Mouse (Mus musculus): ENCODE measurements around the gene Elfn2. TPM values are rescaled to one million over a fixed set of nuclear protein-coding genes. Genes with fewer than 3 reads are reported as not detected.

Elfn2 gene
- polyA plus RNA-seq, 1 experiment from 2014 or later: 3.3 TPM

GRCm38 (mm10) chr15:78699513-78699912 is 19.1 kb downstream of the Elfn2 start:
- H3K27ac ChIP-seq: no peak overlapping the region
- WGBS: 74% methylated on average over 3 of the region's 3 CpGs
- no peak overlapping the region for H3K9ac ChIP-seq (replicated peaks)
- no peak overlapping the region for H3K4me3 ChIP-seq (replicated peaks)
- ATAC-seq: no peak
- H3K36me3 ChIP-seq: no peaks in the 10 kb centered on the region
- no peak overlapping the region for H3K4me2 ChIP-seq (replicated peaks)
- 0 out of 2 replicates have a peak, but pooled peaks cover 12% of the 10 kb centered on the region for H3K27me3 ChIP-seq
- H3K4me1 ChIP-seq (replicated peaks): peaks cover 28% of the 10 kb centered on the region
- no peaks in the 10 kb centered on the region for H3K9me3 ChIP-seq

GRCm38 (mm10) chr15:78698491-78699135 is 20.0 kb downstream of the Elfn2 start:
- Histone ChIP-seq H3K36me3 (no peaks in the 10 kb centered on the region), H3K9me3 (no peaks in the 10 kb centered on the region), H3K9ac (replicated peaks) (no peak overlapping the region), H3K27ac (no peak overlapping the region), H3K27me3 (0 out of 2 replicates have a peak, but pooled peaks cover 12% of the 10 kb centered on the region), H3K4me1 (replicated peaks) (peaks cover 23% of the 10 kb centered on the region), H3K4me2 (replicated peaks) (no peak overlapping the region), H3K4me3 (replicated peaks) (no peak overlapping the region)
- no peak for ATAC-seq
- WGBS: 82% methylated on average over 13 of the region's 13 CpGs

- Histone ChIP-seq H3K9me3 (no peaks in the 10 kb centered on the region), H3K4me1 (replicated peaks) (peaks cover 22% of the 10 kb centered on the region), H3K27me3 (peaks cover 12% of the 10 kb centered on the region; the same call in 1 of the 2 replicates), H3K4me3 (replicated peaks) (no peak overlapping the region), H3K4me2 (replicated peaks) (no peak overlapping the region), H3K27ac (no peak overlapping the region), H3K36me3 (no peaks in the 10 kb centered on the region), H3K9ac (replicated peaks) (no peak overlapping the region)
- ATAC-seq: 0 out of 2 replicates have a peak, but pooled peaks have one; percentile 13
- 26% methylated on average over 5 of the region's 5 CpGs for WGBS
Measured at GRCm38 (mm10) chr15:78698084-78698483, 20.5 kb downstream of the Elfn2 start.

GRCm38 (mm10) chr15:78695745-78696144 is 22.8 kb downstream of the Elfn2 start:
- Histone ChIP-seq H3K27ac (no peak overlapping the region), H3K4me1 (replicated peaks) (peaks cover 24% of the 10 kb centered on the region), H3K9me3 (no peaks in the 10 kb centered on the region), H3K9ac (replicated peaks) (no peak overlapping the region), H3K4me3 (replicated peaks) (no peak overlapping the region), H3K4me2 (replicated peaks) (no peak overlapping the region), H3K36me3 (no peaks in the 10 kb centered on the region), H3K27me3 (peaks cover 10% of the 10 kb centered on the region; the same call in 1 of the 2 replicates)
- WGBS: 8% methylated on average over 5 of the region's 5 CpGs
- no peak for ATAC-seq

GRCm38 (mm10) chr15:78692505-78692904 is 26.1 kb downstream of the Elfn2 start:
- no peak overlapping the region for H3K4me2 ChIP-seq (replicated peaks)
- WGBS: 63% methylated on average over 8 of the region's 8 CpGs
- no peaks in the 10 kb centered on the region for H3K36me3 ChIP-seq
- H3K4me1 ChIP-seq (replicated peaks): peaks cover 23% of the 10 kb centered on the region
- H3K4me3 ChIP-seq (replicated peaks): no peak overlapping the region
- H3K9ac ChIP-seq (replicated peaks): no peak overlapping the region
- H3K27me3 ChIP-seq: peaks cover 5% of the 10 kb centered on the region; the same call in 1 of the 2 replicates
- H3K27ac ChIP-seq: 0 out of 2 replicates have a peak overlapping the region, but pooled peaks have one; percentile 10
- ATAC-seq: no peak
- H3K9me3 ChIP-seq: no peaks in the 10 kb centered on the region

GRCm38 (mm10) chr15:78690716-78691115 is 27.9 kb downstream of the Elfn2 start:
- Histone ChIP-seq H3K36me3 (no peaks in the 10 kb centered on the region), H3K4me1 (replicated peaks) (peaks cover 33% of the 10 kb centered on the region), H3K27me3 (no peaks in the 10 kb centered on the region; the same call in 1 of the 2 replicates), H3K4me3 (replicated peaks) (no peak overlapping the region), H3K9me3 (no peaks in the 10 kb centered on the region), H3K9ac (replicated peaks) (no peak overlapping the region), H3K27ac (no peak overlapping the region), H3K4me2 (replicated peaks) (no peak overlapping the region)
- ATAC-seq: no peak
- WGBS: 91% methylated on average over 2 of the region's 2 CpGs

GRCm38 (mm10) chr15:78686910-78687309 is 31.7 kb downstream of the Elfn2 start:
- Histone ChIP-seq H3K9me3 (no peaks in the 10 kb centered on the region), H3K4me1 (replicated peaks) (peaks cover 64% of the 10 kb centered on the region), H3K4me2 (replicated peaks) (no peak overlapping the region), H3K9ac (replicated peaks) (0 out of 2 replicates have a peak overlapping the region, but pooled peaks have one; percentile 7), H3K4me3 (replicated peaks) (no peak overlapping the region), H3K27ac (no peak overlapping the region), H3K36me3 (no peaks in the 10 kb centered on the region), H3K27me3 (no peaks in the 10 kb centered on the region; the same call in 1 of the 2 replicates)
- ATAC-seq: no peak
- WGBS: 68% methylated on average over 7 of the region's 7 CpGs

- Histone ChIP-seq H3K36me3 (no peaks in the 10 kb centered on the region), H3K27ac (peak overlapping the region; percentile 88), H3K4me3 (replicated peaks) (no peak overlapping the region), H3K4me1 (replicated peaks) (peaks cover 89% of the 10 kb centered on the region), H3K9me3 (no peaks in the 10 kb centered on the region), H3K27me3 (no peaks in the 10 kb centered on the region), H3K4me2 (replicated peaks) (peak overlapping the region; percentile 23), H3K9ac (replicated peaks) (peak overlapping the region; percentile 44; the same call in 1 of the 2 replicates)
- 10% methylated on average over 9 of the region's 9 CpGs for WGBS
- peak; percentile 32 for ATAC-seq
Measured at GRCm38 (mm10) chr15:78684111-78684510, 34.5 kb downstream of the Elfn2 start.

GRCm38 (mm10) chr15:78683474-78683873 is 35.1 kb downstream of the Elfn2 start:
- Histone ChIP-seq H3K9ac (replicated peaks) (0 out of 2 replicates have a peak overlapping the region, but pooled peaks have one; percentile 44), H3K27ac (peak overlapping the region; percentile 88), H3K27me3 (no peaks in the 10 kb centered on the region), H3K9me3 (no peaks in the 10 kb centered on the region), H3K4me3 (replicated peaks) (no peak overlapping the region), H3K4me2 (replicated peaks) (peak overlapping the region; percentile 23), H3K36me3 (no peaks in the 10 kb centered on the region), H3K4me1 (replicated peaks) (peaks cover 90% of the 10 kb centered on the region)
- WGBS: 8% methylated on average over 8 of the region's 8 CpGs
- ATAC-seq: peak; percentile 62

GRCm38 (mm10) chr15:78681781-78682180 is 36.8 kb downstream of the Elfn2 start:
- H3K27ac ChIP-seq: peak overlapping the region; percentile 51; the same call in 1 of the 2 replicates
- H3K9me3 ChIP-seq: no peaks in the 10 kb centered on the region
- no peak for ATAC-seq
- no peak overlapping the region for H3K4me3 ChIP-seq (replicated peaks)
- 0 out of 2 replicates have a peak overlapping the region, but pooled peaks have one; percentile 23 for H3K9ac ChIP-seq (replicated peaks)
- WGBS: 54% methylated on average over 8 of the region's 8 CpGs
- no peaks in the 10 kb centered on the region for H3K36me3 ChIP-seq
- no peaks in the 10 kb centered on the region for H3K27me3 ChIP-seq
- H3K4me2 ChIP-seq (replicated peaks): no peak overlapping the region
- peaks cover 85% of the 10 kb centered on the region for H3K4me1 ChIP-seq (replicated peaks)

- 0 out of 2 replicates have a peak, but pooled peaks cover 3% of the 10 kb centered on the region for H3K27me3 ChIP-seq
- no peak for ATAC-seq
Measured at GRCm38 (mm10) chr15:78681301-78681700, 37.3 kb downstream of the Elfn2 start.

GRCm38 (mm10) chr15:78680291-78680690 is 38.3 kb downstream of the Elfn2 start:
- peaks cover 78% of the 10 kb centered on the region for H3K4me1 ChIP-seq (replicated peaks)
- 66% methylated on average over 22 of the region's 22 CpGs for WGBS
- ATAC-seq: no peak
- no peaks in the 10 kb centered on the region for H3K9me3 ChIP-seq
- H3K9ac ChIP-seq (replicated peaks): peak overlapping the region; percentile 10; the same call in 1 of the 2 replicates
- H3K27ac ChIP-seq: 0 out of 2 replicates have a peak overlapping the region, but pooled peaks have one; percentile 5
- no peak overlapping the region for H3K4me2 ChIP-seq (replicated peaks)
- 0 out of 2 replicates have a peak, but pooled peaks cover 5% of the 10 kb centered on the region for H3K27me3 ChIP-seq
- no peaks in the 10 kb centered on the region for H3K36me3 ChIP-seq
- H3K4me3 ChIP-seq (replicated peaks): no peak overlapping the region

More at GRCm38 (mm10) chr15:78681301-78681700, 37.3 kb downstream of the Elfn2 start:
- H3K36me3 ChIP-seq: no peaks in the 10 kb centered on the region
- no peak overlapping the region for H3K4me3 ChIP-seq (replicated peaks)
- H3K27ac ChIP-seq: peak overlapping the region; percentile 51; the same call in 1 of the 2 replicates
- H3K4me1 ChIP-seq (replicated peaks): peaks cover 80% of the 10 kb centered on the region
- 0 out of 2 replicates have a peak overlapping the region, but pooled peaks have one; percentile 23 for H3K9ac ChIP-seq (replicated peaks)
- no peaks in the 10 kb centered on the region for H3K9me3 ChIP-seq
- H3K4me2 ChIP-seq (replicated peaks): no peak overlapping the region
- WGBS: 85% methylated on average over 8 of the region's 8 CpGs
